Mouse (Mus musculus): Measurements from ENCODE around the gene Filip1. TPM values are rescaled to one million over a fixed set of nuclear protein-coding genes. Genes with fewer than 3 reads are reported as not detected.

Filip1 gene
- polyA plus RNA-seq, 2 experiments, result 4.9 to 6.0 TPM

- Histone ChIP-seq H3K9me3 (ENCODE audit: control insufficient read depth, low read length) (no peaks in the 10 kb centered on the region), H3K9ac (ENCODE audit: low read depth, low read length, severe bottlenecking) (no peak overlapping the region), H3K4me3 (replicated peaks; ENCODE audit: low read length) (no peak overlapping the region), H3K27me3 (ENCODE audit: control insufficient read depth, insufficient read depth, low read length) (no peaks in the 10 kb centered on the region), H3K27ac (replicated peaks; ENCODE audit: low read depth, low read length) (no peak overlapping the region), H3K36me3 (ENCODE audit: control insufficient read depth, insufficient read depth, low read length) (no peaks in the 10 kb centered on the region), H3K4me1 (ENCODE audit: control insufficient read depth, insufficient read depth, low read length) (no peaks in the 10 kb centered on the region), H3K4me2 (replicated peaks; ENCODE audit: low read depth, low read length, severe bottlenecking) (no peak overlapping the region)
- no peak for TF ChIP-seq POLR2A (IDR thresholded peaks at IDR 0.05; ENCODE audit: borderline replicate concordance, extremely low read depth, insufficient read depth, insufficient read length)
- DNase-seq (ENCODE audit: low spot score) (no peak), ATAC-seq (ENCODE audit: low FRiP score, low read depth) (no peak)
- 80% methylated on average over 6 of the region's 6 CpGs for WGBS
Observed at GRCm38 (mm10) chr9:79997282-79997681, 15.4 kb downstream of the Filip1 start.

GRCm38 (mm10) chr9:79994296-79994695, 18.4 kb downstream of the Filip1 start:
- Histone ChIP-seq H3K4me3 (replicated peaks; ENCODE audit: low read length) (no peak overlapping the region), H3K9me3 (ENCODE audit: control insufficient read depth, low read length) (no peaks in the 10 kb centered on the region), H3K27me3 (ENCODE audit: control insufficient read depth, insufficient read depth, low read length) (no peaks in the 10 kb centered on the region), H3K4me2 (replicated peaks; ENCODE audit: low read depth, low read length, severe bottlenecking) (no peak overlapping the region), H3K36me3 (ENCODE audit: control insufficient read depth, insufficient read depth, low read length) (no peaks in the 10 kb centered on the region), H3K9ac (ENCODE audit: low read depth, low read length, severe bottlenecking) (no peak overlapping the region), H3K27ac (replicated peaks; ENCODE audit: low read depth, low read length) (no peak overlapping the region), H3K4me1 (ENCODE audit: control insufficient read depth, insufficient read depth, low read length) (no peaks in the 10 kb centered on the region)
- ATAC-seq (ENCODE audit: low FRiP score, low read depth), result no peak
- TF ChIP-seq POLR2A (IDR thresholded peaks at IDR 0.05; ENCODE audit: borderline replicate concordance, extremely low read depth, insufficient read depth, insufficient read length), result no peak
- 89% methylated on average over 5 of the region's 5 CpGs for WGBS
- DNase-seq (ENCODE audit: low spot score), result no peak

DNA sequence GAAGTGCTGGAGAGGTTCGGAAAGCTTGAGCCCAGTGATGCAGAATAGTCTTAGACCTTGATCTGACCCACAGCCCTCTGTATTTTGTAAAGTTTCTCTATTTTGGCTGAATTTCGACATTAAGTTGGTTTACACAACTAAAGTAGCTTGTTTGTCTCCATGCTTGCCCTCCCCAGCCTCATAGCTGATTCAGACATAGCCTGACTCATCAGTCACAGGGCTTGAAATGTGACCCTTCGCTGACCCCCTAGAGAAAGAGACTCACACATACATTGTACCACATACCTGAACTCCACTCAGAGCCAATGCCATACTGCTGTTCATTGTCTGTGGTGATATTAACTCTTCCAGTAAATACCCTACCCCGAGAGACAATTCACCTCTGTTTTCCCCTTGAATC, 19.6 kb downstream of the Filip1 start:
- H3K4me1 ChIP-seq (ENCODE audit: control insufficient read depth, insufficient read depth, low read length), result no peaks in the 10 kb centered on the region
- H3K9ac ChIP-seq (ENCODE audit: low read depth, low read length, severe bottlenecking), result no peak overlapping the region
- TF ChIP-seq POLR2A (IDR thresholded peaks at IDR 0.05; ENCODE audit: borderline replicate concordance, extremely low read depth, insufficient read depth, insufficient read length), result no peak
- H3K27me3 ChIP-seq (ENCODE audit: control insufficient read depth, insufficient read depth, low read length), result no peaks in the 10 kb centered on the region
- H3K4me3 ChIP-seq (replicated peaks; ENCODE audit: low read length), result no peak overlapping the region
- DNase-seq (ENCODE audit: low spot score) (no peak), ATAC-seq (ENCODE audit: low FRiP score, low read depth) (no peak)
- 80% methylated on average over 4 of the region's 4 CpGs for WGBS
- no peaks in the 10 kb centered on the region for H3K36me3 ChIP-seq (ENCODE audit: control insufficient read depth, insufficient read depth, low read length)
- no peaks in the 10 kb centered on the region for H3K9me3 ChIP-seq (ENCODE audit: control insufficient read depth, low read length)
- H3K27ac ChIP-seq (replicated peaks; ENCODE audit: low read depth, low read length), result no peak overlapping the region
- no peak overlapping the region for H3K4me2 ChIP-seq (replicated peaks; ENCODE audit: low read depth, low read length, severe bottlenecking)

DNA sequence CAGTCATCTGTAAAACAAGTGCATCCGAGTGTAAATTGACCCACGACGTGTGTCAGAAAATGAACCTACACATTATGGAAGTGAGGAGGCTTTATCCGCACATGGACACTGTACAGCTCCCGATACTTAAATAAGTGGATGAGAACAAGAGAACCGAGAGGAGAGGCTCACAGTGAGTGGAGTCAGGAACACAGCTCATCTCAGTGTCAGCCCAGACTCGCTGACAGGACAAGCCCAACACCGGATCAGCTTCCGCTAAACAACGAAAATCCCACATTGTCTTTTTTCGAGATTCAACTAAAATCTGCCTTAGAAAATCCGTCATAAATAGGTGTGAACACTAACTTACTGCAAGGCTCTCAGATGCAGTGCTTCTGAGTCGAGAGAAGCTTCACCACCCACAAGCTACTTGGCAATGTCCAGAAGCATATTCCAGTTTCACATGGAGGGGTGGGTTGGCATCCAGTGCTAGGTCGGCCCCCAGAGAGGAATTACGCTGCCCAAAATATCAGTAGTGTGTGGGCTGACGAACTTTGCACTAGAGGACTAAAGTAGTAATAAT, 22.1 kb downstream of the Filip1 start:
- Histone ChIP-seq H3K9me3 (ENCODE audit: control insufficient read depth, low read length) (no peaks in the 10 kb centered on the region), H3K36me3 (ENCODE audit: control insufficient read depth, insufficient read depth, low read length) (no peaks in the 10 kb centered on the region), H3K27me3 (ENCODE audit: control insufficient read depth, insufficient read depth, low read length) (no peaks in the 10 kb centered on the region), H3K27ac (replicated peaks; ENCODE audit: low read depth, low read length) (no peak overlapping the region), H3K4me3 (replicated peaks; ENCODE audit: low read length) (no peak overlapping the region), H3K4me1 (ENCODE audit: control insufficient read depth, insufficient read depth, low read length) (no peaks in the 10 kb centered on the region), H3K4me2 (replicated peaks; ENCODE audit: low read depth, low read length, severe bottlenecking) (no peak overlapping the region), H3K9ac (ENCODE audit: low read depth, low read length, severe bottlenecking) (no peak overlapping the region)
- 85% methylated on average over 16 of the region's 16 CpGs for WGBS
- ATAC-seq (ENCODE audit: low FRiP score, low read depth), result no peak
- TF ChIP-seq POLR2A (IDR thresholded peaks at IDR 0.05; ENCODE audit: borderline replicate concordance, extremely low read depth, insufficient read depth, insufficient read length), result no peak
- DNase-seq (ENCODE audit: low spot score), result no peak

GRCm38 (mm10) chr9:79989703-79990102, 22.9 kb downstream of the Filip1 start:
- H3K4me3 ChIP-seq (replicated peaks; ENCODE audit: low read length), result no peak overlapping the region
- H3K36me3 ChIP-seq (ENCODE audit: control insufficient read depth, insufficient read depth, low read length), result no peaks in the 10 kb centered on the region
- no peaks in the 10 kb centered on the region for H3K27me3 ChIP-seq (ENCODE audit: control insufficient read depth, insufficient read depth, low read length)
- 80% methylated on average over 1 of the region's 1 CpGs for WGBS
- H3K4me1 ChIP-seq (ENCODE audit: control insufficient read depth, insufficient read depth, low read length), result no peaks in the 10 kb centered on the region
- TF ChIP-seq POLR2A (IDR thresholded peaks at IDR 0.05; ENCODE audit: borderline replicate concordance, extremely low read depth, insufficient read depth, insufficient read length), result no peak
- no peak overlapping the region for H3K4me2 ChIP-seq (replicated peaks; ENCODE audit: low read depth, low read length, severe bottlenecking)
- ATAC-seq (ENCODE audit: low FRiP score, low read depth) (no peak), DNase-seq (ENCODE audit: low spot score) (no peak)
- no peaks in the 10 kb centered on the region for H3K9me3 ChIP-seq (ENCODE audit: control insufficient read depth, low read length)
- H3K9ac ChIP-seq (ENCODE audit: low read depth, low read length, severe bottlenecking), result no peak overlapping the region
- H3K27ac ChIP-seq (replicated peaks; ENCODE audit: low read depth, low read length), result no peak overlapping the region

- Histone ChIP-seq H3K4me1 (ENCODE audit: control insufficient read depth, insufficient read depth, low read length) (no peaks in the 10 kb centered on the region), H3K27me3 (ENCODE audit: control insufficient read depth, insufficient read depth, low read length) (no peaks in the 10 kb centered on the region), H3K4me2 (replicated peaks; ENCODE audit: low read depth, low read length, severe bottlenecking) (no peak overlapping the region), H3K4me3 (replicated peaks; ENCODE audit: low read length) (no peak overlapping the region), H3K27ac (replicated peaks; ENCODE audit: low read depth, low read length) (no peak overlapping the region), H3K36me3 (ENCODE audit: control insufficient read depth, insufficient read depth, low read length) (no peaks in the 10 kb centered on the region), H3K9me3 (ENCODE audit: control insufficient read depth, low read length) (no peaks in the 10 kb centered on the region), H3K9ac (ENCODE audit: low read depth, low read length, severe bottlenecking) (no peak overlapping the region)
- ATAC-seq (ENCODE audit: low FRiP score, low read depth), result no peak
- 90% methylated on average over 1 of the region's 1 CpGs for WGBS
- DNase-seq (ENCODE audit: low spot score), result no peak
- no peak for TF ChIP-seq POLR2A (IDR thresholded peaks at IDR 0.05; ENCODE audit: borderline replicate concordance, extremely low read depth, insufficient read depth, insufficient read length)
Observed at GRCm38 (mm10) chr9:79989061-79989460, 23.6 kb downstream of the Filip1 start.

Data from limb, embryonic 14.5 days (tissue).